Mouse (Mus musculus): ENCODE results near the gene Rhov. TPM values are rescaled to one million over a fixed set of nuclear protein-coding genes. Genes with fewer than 3 reads are reported as not detected.

Rhov gene
- polyA plus RNA-seq (2015; fragmentation: Nextera tagmentation; extraction: Ambion mirVana) = 1.8 and 2.3 TPM in 2 replicates

DNA sequence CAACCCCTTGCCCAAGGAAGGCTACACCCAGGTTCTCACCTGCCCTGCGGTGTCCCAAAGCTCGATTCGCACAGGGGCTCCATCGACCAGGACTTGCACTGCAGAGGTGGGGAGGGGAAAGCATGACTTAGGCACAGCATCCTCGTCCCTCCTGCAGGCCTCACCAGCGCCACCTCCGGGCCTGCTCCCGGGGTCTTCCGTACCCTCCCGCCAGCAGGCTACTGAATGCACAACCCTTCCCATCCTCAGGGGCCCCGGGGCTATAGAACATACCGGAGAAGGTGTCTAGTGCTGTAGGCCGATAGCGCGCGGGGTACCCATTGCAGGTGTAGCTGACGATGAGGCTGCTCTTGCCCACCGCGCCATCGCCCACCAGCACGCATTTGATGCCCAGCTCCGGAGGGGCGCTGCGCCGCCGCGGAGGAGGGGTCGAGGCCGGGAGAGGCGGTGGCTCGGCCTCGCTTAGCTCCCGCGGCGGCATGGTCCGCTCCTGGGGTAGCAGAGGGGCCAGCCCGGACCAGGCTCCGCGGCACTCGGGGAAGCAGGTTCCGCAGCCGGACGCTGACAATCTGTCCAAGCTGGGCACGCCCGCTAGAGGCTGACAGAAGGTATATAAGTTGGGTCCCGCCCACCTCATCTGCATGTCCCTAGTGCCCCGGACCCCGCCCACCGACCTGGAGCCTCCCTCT, at the start of gene Rhov:
Gene Rhov, minus strand, starts transcription at position 630 of the 689 bp plus-strand sequence.
- Histone ChIP-seq H3K27me3 (ENCODE audit: insufficient read depth, low read length) (peaks cover 13% of the 10 kb centered on the region), H3K27ac (ENCODE audit: low read length) (no peak within 1 kb of the TSS), H3K4me2 (replicated peaks; ENCODE audit: low read depth, low read length) (peak within 1 kb of the TSS; percentile 99), H3K4me1 (ENCODE audit: insufficient read depth, low read length) (peaks cover 4% of the 10 kb centered on the region; the same call in 1 of the 2 replicates), H3K9ac (replicated peaks; ENCODE audit: low read length) (peak within 1 kb of the TSS; percentile 71), H3K9me3 (ENCODE audit: low read length) (no peaks in the 10 kb centered on the region), H3K4me3 (ENCODE audit: low read length) (peak within 1 kb of the TSS; percentile 65), H3K36me3 (ENCODE audit: insufficient read depth, low read length) (no peaks in the 10 kb centered on the region)
- peak; percentile 81 for ATAC-seq (ENCODE audit: low FRiP score, low TSS enrichment)
- WGBS = under 1% methylated on average over 49 of the region's 49 CpGs

DNA sequence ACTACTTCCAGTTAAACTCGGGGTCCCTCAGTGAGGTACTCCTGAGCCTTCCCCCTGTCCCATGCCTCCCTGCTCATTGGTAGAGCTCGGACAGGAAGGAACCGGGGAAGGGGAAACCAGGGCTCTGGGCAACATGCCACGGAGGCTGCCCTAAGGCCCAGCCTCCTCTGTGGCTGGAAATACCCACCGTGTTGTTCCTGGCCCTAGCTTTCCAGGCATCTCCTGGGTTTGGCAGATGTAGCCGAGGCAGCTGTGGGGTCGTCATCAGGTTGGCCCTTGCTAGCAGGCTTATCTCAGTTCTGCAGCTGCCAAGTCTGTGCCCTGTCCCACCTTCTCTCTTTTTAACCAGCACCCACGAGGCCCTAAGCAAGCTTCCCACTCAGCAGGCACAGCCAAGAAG, 49.5 kb upstream of the Rhov start:
- no peak overlapping the region for H3K9ac ChIP-seq (replicated peaks; ENCODE audit: low read length)
- no peak overlapping the region for H3K4me2 ChIP-seq (replicated peaks; ENCODE audit: low read depth, low read length)
- H3K9me3 ChIP-seq (ENCODE audit: low read length) = peaks cover 4% of the 10 kb centered on the region; the same call in 1 of the 2 replicates
- ATAC-seq (ENCODE audit: low FRiP score, low TSS enrichment) = no peak
- H3K4me1 ChIP-seq (ENCODE audit: insufficient read depth, low read length) = peaks cover 48% of the 10 kb centered on the region
- no peak overlapping the region for H3K4me3 ChIP-seq (ENCODE audit: low read length)
- no peaks in the 10 kb centered on the region for H3K36me3 ChIP-seq (ENCODE audit: insufficient read depth, low read length)
- WGBS = 63% methylated on average over 8 of the region's 8 CpGs
- no peak overlapping the region for H3K27ac ChIP-seq (ENCODE audit: low read length)
- peaks cover 56% of the 10 kb centered on the region for H3K27me3 ChIP-seq (ENCODE audit: insufficient read depth, low read length)

DNA sequence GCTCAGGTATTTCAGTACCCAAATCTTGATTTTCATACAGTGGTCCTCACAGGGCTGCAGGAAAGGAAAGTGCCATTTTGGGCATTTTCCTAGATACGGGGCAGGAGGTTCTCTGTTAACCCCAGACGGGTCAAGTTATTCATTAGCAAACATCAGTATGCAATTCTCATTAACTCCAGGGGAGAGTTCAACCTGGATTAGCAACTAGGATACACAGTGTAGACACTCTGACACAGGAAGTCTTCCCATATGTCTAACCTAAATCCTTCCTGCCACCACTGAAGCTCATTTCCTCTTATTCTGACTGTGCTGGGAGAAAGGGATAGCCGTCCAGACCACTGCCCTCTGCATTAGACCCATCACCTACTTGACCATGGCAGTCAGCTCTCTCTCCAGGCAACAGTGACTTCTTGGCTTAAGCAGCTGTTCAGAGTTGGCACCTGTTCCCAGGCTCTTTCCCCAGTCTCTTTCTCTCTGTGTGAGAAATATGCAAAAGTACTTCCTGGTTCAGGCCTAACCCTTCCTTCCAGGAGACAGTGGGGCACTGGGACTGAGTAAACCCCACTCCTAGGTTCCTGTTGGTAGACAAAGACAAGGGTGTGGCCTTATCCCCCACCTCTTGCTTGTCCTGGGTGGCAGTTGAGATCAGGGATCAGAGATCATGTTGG, 47.1 kb upstream of the Rhov start:
- Histone ChIP-seq H3K36me3 (ENCODE audit: insufficient read depth, low read length) (no peaks in the 10 kb centered on the region), H3K9ac (replicated peaks; ENCODE audit: low read length) (no peak overlapping the region), H3K27ac (ENCODE audit: low read length) (peak overlapping the region; percentile 41), H3K9me3 (ENCODE audit: low read length) (peaks cover 4% of the 10 kb centered on the region; the same call in 1 of the 2 replicates), H3K4me1 (ENCODE audit: insufficient read depth, low read length) (peaks cover 43% of the 10 kb centered on the region), H3K4me2 (replicated peaks; ENCODE audit: low read depth, low read length) (no peak overlapping the region), H3K4me3 (ENCODE audit: low read length) (no peak overlapping the region), H3K27me3 (ENCODE audit: insufficient read depth, low read length) (peaks cover 32% of the 10 kb centered on the region)
- no peak for ATAC-seq (ENCODE audit: low FRiP score, low TSS enrichment)
- 51% methylated on average over 3 of the region's 3 CpGs for WGBS

DNA sequence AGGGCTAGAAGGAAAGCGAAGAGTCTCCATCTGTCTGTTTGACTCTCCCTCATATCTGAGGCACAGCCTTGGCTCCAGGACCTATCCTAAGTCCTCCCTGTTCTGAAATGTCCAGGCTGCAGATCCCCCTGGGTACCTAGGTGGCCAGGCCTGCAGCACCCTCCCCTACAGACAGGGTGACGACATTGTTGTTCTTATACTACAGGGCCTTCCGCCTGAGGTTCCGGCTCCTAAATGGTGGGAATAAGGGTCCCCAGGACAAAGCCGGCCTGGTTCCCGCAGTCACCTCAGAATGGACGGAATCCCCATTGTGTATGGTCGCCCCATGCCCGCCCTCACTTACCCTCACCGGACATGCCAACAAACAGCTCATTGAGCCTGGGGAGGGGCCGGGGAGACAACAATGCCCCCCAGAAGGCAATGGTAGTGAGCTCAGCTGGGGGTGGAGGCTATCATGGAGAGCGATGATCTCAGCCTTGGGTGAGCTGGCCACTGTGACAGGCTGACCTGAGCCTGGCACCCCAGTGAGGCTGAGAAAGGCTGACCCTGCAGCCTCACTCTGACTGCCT, 43.8 kb upstream of the Rhov start:
- Histone ChIP-seq H3K4me2 (replicated peaks; ENCODE audit: low read depth, low read length) (no peak overlapping the region), H3K9me3 (ENCODE audit: low read length) (peaks cover 4% of the 10 kb centered on the region; the same call in 1 of the 2 replicates), H3K4me3 (ENCODE audit: low read length) (no peak overlapping the region), H3K4me1 (ENCODE audit: insufficient read depth, low read length) (peaks cover 29% of the 10 kb centered on the region), H3K36me3 (ENCODE audit: insufficient read depth, low read length) (no peaks in the 10 kb centered on the region), H3K9ac (replicated peaks; ENCODE audit: low read length) (no peak overlapping the region), H3K27me3 (ENCODE audit: insufficient read depth, low read length) (no peaks in the 10 kb centered on the region), H3K27ac (ENCODE audit: low read length) (peak overlapping the region; percentile 43; the same call in 1 of the 2 replicates)
- WGBS = 83% methylated on average over 12 of the region's 12 CpGs
- no peak for ATAC-seq (ENCODE audit: low FRiP score, low TSS enrichment)

DNA sequence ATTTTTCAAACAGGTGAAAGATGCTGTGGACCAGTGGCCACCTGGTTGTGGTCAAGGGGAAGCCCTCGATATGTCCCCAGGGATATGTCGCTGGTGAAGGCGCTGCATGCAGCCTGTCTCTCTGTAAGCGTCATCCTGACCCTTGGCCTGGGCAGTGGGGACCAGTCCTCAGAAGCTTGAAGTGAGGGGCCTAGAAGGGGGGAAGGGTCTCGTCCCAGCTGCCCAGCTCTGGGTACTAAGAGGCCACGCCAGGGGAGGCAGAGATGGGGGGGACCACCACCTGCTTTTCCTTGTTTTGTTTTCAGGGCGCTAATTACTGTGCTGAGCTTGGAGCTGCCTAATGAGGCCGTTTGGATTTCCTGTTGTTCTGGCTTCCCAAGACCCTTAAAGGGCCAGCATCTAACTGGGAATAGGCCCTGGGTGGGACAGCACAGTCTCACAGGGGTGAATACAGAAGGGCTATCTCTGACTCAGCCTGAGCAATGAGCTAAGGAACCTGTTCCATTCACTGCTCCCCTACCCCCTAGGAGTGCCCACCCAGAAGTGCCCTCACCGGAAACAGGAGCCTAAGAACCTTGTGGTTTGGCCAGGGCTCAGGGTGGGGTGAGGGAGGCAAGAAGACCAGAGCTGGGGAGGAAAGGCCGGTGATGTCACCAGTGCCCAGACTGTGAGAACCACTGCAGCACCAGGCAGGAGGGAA, 42.9 kb upstream of the Rhov start:
- H3K27ac ChIP-seq (ENCODE audit: low read length) = peak overlapping the region; percentile 43; the same call in 1 of the 2 replicates
- ATAC-seq (ENCODE audit: low FRiP score, low TSS enrichment) = peak; percentile 60
- 22% methylated on average over 10 of the region's 10 CpGs for WGBS
- H3K9ac ChIP-seq (replicated peaks; ENCODE audit: low read length) = 0 out of 2 replicates have a peak overlapping the region, but pooled peaks have one; percentile 12
- H3K4me3 ChIP-seq (ENCODE audit: low read length) = no peak overlapping the region
- no peaks in the 10 kb centered on the region for H3K27me3 ChIP-seq (ENCODE audit: insufficient read depth, low read length)
- H3K4me1 ChIP-seq (ENCODE audit: insufficient read depth, low read length) = peaks cover 29% of the 10 kb centered on the region
- no peak overlapping the region for H3K4me2 ChIP-seq (replicated peaks; ENCODE audit: low read depth, low read length)
- H3K9me3 ChIP-seq (ENCODE audit: low read length) = peaks cover 4% of the 10 kb centered on the region; the same call in 1 of the 2 replicates
- no peaks in the 10 kb centered on the region for H3K36me3 ChIP-seq (ENCODE audit: insufficient read depth, low read length)

DNA sequence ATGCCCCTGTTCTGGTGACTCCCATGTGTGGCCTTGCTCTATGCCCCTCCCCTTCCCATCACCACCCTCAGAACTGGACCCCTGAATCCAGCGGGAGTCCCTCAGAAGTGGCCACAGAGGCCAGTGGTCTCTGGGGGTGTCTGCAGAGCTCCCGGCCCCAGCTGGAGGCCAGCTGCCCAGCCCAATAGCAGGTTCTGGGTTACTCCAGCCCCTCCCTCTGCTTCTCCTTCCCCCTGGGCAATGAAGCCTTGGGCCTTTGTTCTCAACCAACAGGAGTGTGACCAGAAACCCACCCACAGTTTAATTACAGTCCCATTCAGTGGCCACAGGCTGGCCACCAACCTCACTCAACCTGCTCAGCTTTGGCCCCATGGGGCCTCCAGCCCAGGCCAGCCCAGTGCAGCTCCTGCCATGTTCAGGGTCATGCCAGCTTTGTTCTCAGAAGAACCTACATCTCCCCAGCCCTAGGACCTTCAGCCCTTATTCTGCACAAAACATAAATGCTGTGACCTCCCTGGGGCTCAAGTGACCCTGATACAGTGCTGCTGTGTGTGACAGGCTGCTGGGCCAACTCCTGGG, 41.4 kb upstream of the Rhov start:
- no peaks in the 10 kb centered on the region for H3K27me3 ChIP-seq (ENCODE audit: insufficient read depth, low read length)
- 56% methylated on average over 2 of the region's 2 CpGs for WGBS
- H3K27ac ChIP-seq (ENCODE audit: low read length) = 0 out of 2 replicates have a peak overlapping the region, but pooled peaks have one; percentile 66
- no peak overlapping the region for H3K4me3 ChIP-seq (ENCODE audit: low read length)
- ATAC-seq (ENCODE audit: low FRiP score, low TSS enrichment) = 0 out of 2 replicates have a peak, but pooled peaks have one; percentile 12
- no peaks in the 10 kb centered on the region for H3K36me3 ChIP-seq (ENCODE audit: insufficient read depth, low read length)
- peaks cover 4% of the 10 kb centered on the region; the same call in 1 of the 2 replicates for H3K9me3 ChIP-seq (ENCODE audit: low read length)
- peaks cover 21% of the 10 kb centered on the region for H3K4me1 ChIP-seq (ENCODE audit: insufficient read depth, low read length)
- H3K4me2 ChIP-seq (replicated peaks; ENCODE audit: low read depth, low read length) = no peak overlapping the region
- H3K9ac ChIP-seq (replicated peaks; ENCODE audit: low read length) = no peak overlapping the region

DNA sequence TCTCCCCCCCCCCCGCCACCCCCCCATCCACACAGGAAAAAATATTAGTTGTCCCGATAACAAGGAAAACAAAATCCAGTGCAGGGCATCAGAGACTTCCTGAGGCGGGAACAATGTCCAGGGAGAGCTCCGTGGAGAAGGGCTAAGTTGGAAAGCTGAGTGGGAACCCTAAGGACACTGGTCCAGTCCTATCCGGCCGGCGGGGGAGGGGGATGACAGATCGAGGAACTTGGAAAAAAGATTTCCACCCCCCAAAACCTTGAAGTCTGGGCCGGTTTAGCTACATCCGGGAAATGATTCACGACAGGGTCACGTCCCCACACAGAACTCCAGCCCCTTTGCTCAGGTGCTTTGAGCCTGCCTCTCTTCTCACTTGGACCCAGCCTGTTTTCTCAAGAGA, 40.5 kb upstream of the Rhov start:
- ATAC-seq (ENCODE audit: low FRiP score, low TSS enrichment) = peak; percentile 46; the same call in 1 of the 2 replicates
- 22% methylated on average over 12 of the region's 12 CpGs for WGBS

DNA sequence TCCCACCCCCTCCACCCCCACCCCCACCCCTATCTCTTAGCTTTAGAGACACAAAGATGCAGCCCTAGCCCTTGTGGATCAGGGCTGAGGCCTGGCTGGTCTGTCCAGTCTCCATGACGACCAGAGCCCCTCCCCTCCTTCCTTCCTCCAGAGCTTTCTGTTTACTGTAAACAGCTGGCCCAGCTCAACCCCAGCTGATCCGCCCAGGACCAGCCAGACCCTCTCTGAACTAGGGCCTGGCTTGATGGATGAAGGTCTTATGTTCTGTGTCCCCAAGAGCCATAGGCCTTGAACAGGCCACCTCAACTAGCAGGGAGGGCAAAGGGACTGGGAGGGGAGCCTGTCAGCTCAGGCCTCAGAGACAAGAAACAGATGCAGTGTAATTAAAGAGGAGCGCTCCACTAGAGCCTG, 33.7 kb upstream of the Rhov start:
- 10% methylated on average over 3 of the region's 3 CpGs for WGBS
- 0 out of 2 replicates have a peak overlapping the region, but pooled peaks have one; percentile 60 for H3K27ac ChIP-seq (ENCODE audit: low read length)

More for the DNA sequence above, 40.5 kb upstream of the Rhov start:
- no peaks in the 10 kb centered on the region for H3K27me3 ChIP-seq (ENCODE audit: insufficient read depth, low read length)
- H3K4me1 ChIP-seq (ENCODE audit: insufficient read depth, low read length) = peaks cover 21% of the 10 kb centered on the region
- H3K9ac ChIP-seq (replicated peaks; ENCODE audit: low read length) = no peak overlapping the region
- H3K9me3 ChIP-seq (ENCODE audit: low read length) = peaks cover 4% of the 10 kb centered on the region; the same call in 1 of the 2 replicates
- H3K4me3 ChIP-seq (ENCODE audit: low read length) = no peak overlapping the region
- peak overlapping the region; percentile 66; the same call in 1 of the 2 replicates for H3K27ac ChIP-seq (ENCODE audit: low read length)
- H3K4me2 ChIP-seq (replicated peaks; ENCODE audit: low read depth, low read length) = no peak overlapping the region; the same call in 1 of the 2 replicates
- H3K36me3 ChIP-seq (ENCODE audit: insufficient read depth, low read length) = no peaks in the 10 kb centered on the region

DNA sequence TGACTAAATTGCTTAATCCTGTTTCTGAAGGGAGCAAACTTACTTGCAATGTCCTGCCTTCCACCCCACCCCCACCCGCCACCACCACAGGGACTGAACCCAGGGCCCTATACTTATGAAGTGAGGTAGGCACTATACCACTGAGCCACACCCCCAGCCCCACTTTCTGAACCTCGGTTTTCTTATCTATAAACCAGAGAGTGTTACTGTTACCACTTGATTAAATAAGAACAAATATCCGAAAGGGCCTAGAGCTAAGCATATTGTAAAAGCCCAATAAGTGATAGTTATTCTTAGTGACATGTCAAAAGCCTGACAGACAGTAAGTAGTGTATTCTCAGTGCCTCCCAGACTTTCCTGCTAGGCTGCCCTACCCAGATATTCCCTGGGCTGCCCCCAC, 33.3 kb upstream of the Rhov start:
- Histone ChIP-seq H3K36me3 (ENCODE audit: insufficient read depth, low read length) (no peaks in the 10 kb centered on the region), H3K27ac (ENCODE audit: low read length) (peak overlapping the region; percentile 60; the same call in 1 of the 2 replicates), H3K4me3 (ENCODE audit: low read length) (no peak overlapping the region), H3K4me1 (ENCODE audit: insufficient read depth, low read length) (peaks cover 24% of the 10 kb centered on the region), H3K9ac (replicated peaks; ENCODE audit: low read length) (no peak overlapping the region), H3K9me3 (ENCODE audit: low read length) (no peaks in the 10 kb centered on the region), H3K4me2 (replicated peaks; ENCODE audit: low read depth, low read length) (no peak overlapping the region), H3K27me3 (ENCODE audit: insufficient read depth, low read length) (no peaks in the 10 kb centered on the region)
- no peak for ATAC-seq (ENCODE audit: low FRiP score, low TSS enrichment)
- WGBS = 55% methylated on average over 3 of the region's 3 CpGs

More for the DNA sequence above, 33.7 kb upstream of the Rhov start:
- Histone ChIP-seq H3K4me1 (ENCODE audit: insufficient read depth, low read length) (peaks cover 23% of the 10 kb centered on the region), H3K9me3 (ENCODE audit: low read length) (no peaks in the 10 kb centered on the region), H3K4me2 (replicated peaks; ENCODE audit: low read depth, low read length) (no peak overlapping the region), H3K9ac (replicated peaks; ENCODE audit: low read length) (no peak overlapping the region), H3K27me3 (ENCODE audit: insufficient read depth, low read length) (no peaks in the 10 kb centered on the region), H3K36me3 (ENCODE audit: insufficient read depth, low read length) (no peaks in the 10 kb centered on the region), H3K4me3 (ENCODE audit: low read length) (no peak overlapping the region)
- ATAC-seq (ENCODE audit: low FRiP score, low TSS enrichment) = peak; percentile 90
